Mouse (Mus musculus) stomach, embryonic 16.5 days (tissue): ENCODE data around the gene Ccl8. TPM values are rescaled to one million over a fixed set of nuclear protein-coding genes. Genes with fewer than 3 reads are reported as not detected.

Experiments used
- ATAC-seq: fragments of 200-750 bp; cut with Nextera tagmentation; 2 replicates; pipeline ENCODE4 v1.8.0; 2017; ENCODE audit warnings: moderate number of reproducible peaks, moderate TSS enrichment; ENCODE audit not compliant: insufficient read depth, low FRiP score
- H3K27ac ChIP-seq: fragments of 300-500 bp; sonication (generic); 2 replicates; pipeline ENCODE4 v1.5.1; 2014; ENCODE audit warnings: low read length
- H3K27me3 ChIP-seq: fragments of 300-500 bp; sonication (generic); 2 replicates; pipeline ENCODE4 v1.6.1; 2014; ENCODE audit warnings: low read length, control low read depth, mixed read lengths; ENCODE audit not compliant: control insufficient read depth, insufficient read depth
- H3K36me3 ChIP-seq: fragments of 300-500 bp; sonication (generic); 2 replicates; pipeline ENCODE4 v1.6.1; 2014; ENCODE audit warnings: low read length; ENCODE audit not compliant: control insufficient read depth, insufficient read depth
- H3K4me1 ChIP-seq: fragments of 300-500 bp; sonication (generic); 2 replicates; pipeline ENCODE4 v1.6.1; 2014; ENCODE audit warnings: low read length, control low read depth, mixed read lengths; ENCODE audit not compliant: control insufficient read depth, insufficient read depth
- H3K4me2 ChIP-seq: fragments of 300-500 bp; sonication (generic); 2 replicates; pipeline ENCODE4 v1.6.1; 2014; ENCODE audit warnings: low read depth, low read length, mixed read lengths
- H3K4me3 ChIP-seq: fragments of 300-500 bp; sonication (generic); replicated peaks from 2 replicates; pipeline ENCODE4 v1.5.1; 2014; ENCODE audit warnings: mild to moderate bottlenecking, low read length
- H3K9ac ChIP-seq: fragments of 300-500 bp; sonication (generic); 2 replicates; pipeline ENCODE4 v1.6.1; 2014; ENCODE audit warnings: low read length
- H3K9me3 ChIP-seq: fragments of 300-500 bp; sonication (generic); replicated peaks from 2 replicates; pipeline ENCODE4 v1.6.1; 2016; ENCODE audit warnings: low read length, control low read depth; ENCODE audit not compliant: control insufficient read depth
- WGBS: fragments of 180-500 bp; shearing (Covaris S2); extraction: QIAGEN DNeasy Blood & Tissue Kit; methylation state at CpG from one replicate; pipeline ENCODE4 v1.1.7; 2014; 5-methylcytosine and 5-hydroxymethylcytosine counted together
- polyA plus RNA-seq: library from polyadenylated mRNA; unstranded; fragments of >200 nt; fragmentation: Nextera tagmentation; extraction: Ambion mirVana; gene quantifications from 2 replicates; pipeline ENCODE4 v1.2.1, GENCODE M21; 2015

Gene Ccl8
- polyA plus RNA-seq, 1 experiment from 2014 or later: not detected

DNA sequence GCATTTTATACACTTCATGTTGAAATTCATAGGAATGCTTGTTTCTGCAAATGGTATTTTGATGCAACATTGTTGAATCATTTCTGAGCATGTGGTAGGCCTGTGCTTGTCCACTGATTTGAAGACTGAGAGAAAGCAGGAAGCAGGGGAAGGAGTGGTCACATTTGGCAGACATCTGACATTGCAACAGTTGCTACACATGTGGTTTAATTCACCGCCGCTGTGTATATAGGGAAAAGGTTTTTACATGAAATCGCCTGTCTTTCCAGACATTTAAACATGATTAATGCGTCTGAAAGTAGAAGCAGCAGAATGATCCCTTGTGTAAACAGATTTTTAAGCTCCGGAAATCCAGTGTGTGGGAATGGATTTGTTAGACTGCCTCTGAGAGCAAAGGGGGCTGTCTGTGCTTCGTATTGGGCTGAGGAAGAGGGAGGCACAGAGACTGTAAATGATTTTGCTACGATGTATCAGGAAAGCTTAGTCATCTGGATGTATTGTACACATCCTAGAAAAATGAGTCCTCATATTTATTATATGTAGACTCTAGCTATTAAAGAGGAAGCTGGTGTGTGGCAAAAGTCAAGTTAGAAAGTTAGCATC is 24.6 kb downstream of the Ccl8 start:
- peak overlapping the region; percentile 65 for H3K27ac ChIP-seq

DNA sequence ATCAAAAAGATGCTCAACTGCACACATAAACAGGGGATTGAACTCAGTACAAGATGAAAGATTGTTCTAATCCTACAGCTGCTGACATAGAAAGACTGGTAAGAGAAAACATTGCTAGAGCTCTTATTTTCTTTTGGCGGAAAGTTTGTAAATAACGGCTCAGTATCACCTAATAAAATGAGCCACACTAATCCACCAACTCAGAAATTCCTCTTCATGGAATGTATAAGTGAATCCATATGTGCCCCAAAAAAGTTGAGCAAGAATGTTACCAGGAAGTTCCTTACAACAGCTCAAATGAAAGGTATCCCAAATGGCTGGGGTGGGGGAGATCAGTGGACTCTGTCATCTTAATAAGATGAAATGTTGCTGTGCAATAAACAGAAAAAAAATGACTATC is 44.1 kb downstream of the Ccl8 start:
- H3K4me3 ChIP-seq: no peak overlapping the region
- no peak overlapping the region for H3K4me2 ChIP-seq
- no peak for ATAC-seq
- no peak overlapping the region for H3K9ac ChIP-seq
- no peaks in the 10 kb centered on the region for H3K9me3 ChIP-seq
- WGBS: 88% methylated on average over 2 of the region's 2 CpGs
- H3K4me1 ChIP-seq: no peaks in the 10 kb centered on the region
- no peaks in the 10 kb centered on the region for H3K36me3 ChIP-seq
- no peak overlapping the region for H3K27ac ChIP-seq
- H3K27me3 ChIP-seq: no peaks in the 10 kb centered on the region

More for the DNA sequence above, 24.6 kb downstream of the Ccl8 start:
- Histone ChIP-seq H3K4me3 (no peak overlapping the region), H3K9me3 (no peaks in the 10 kb centered on the region), H3K4me1 (0 out of 2 replicates have a peak, but pooled peaks cover 4% of the 10 kb centered on the region), H3K36me3 (no peaks in the 10 kb centered on the region), H3K4me2 (no peak overlapping the region), H3K9ac (no peak overlapping the region), H3K27me3 (peaks cover 4% of the 10 kb centered on the region; the same call in 1 of the 2 replicates)
- ATAC-seq: peak; percentile 93
- WGBS: 16% methylated on average over 7 of the region's 7 CpGs

- H3K27ac ChIP-seq: no peak overlapping the region
- H3K9ac ChIP-seq: no peak overlapping the region
- no peak overlapping the region for H3K4me2 ChIP-seq
- 67% methylated on average over 8 of the region's 8 CpGs for WGBS
- ATAC-seq: no peak
- H3K36me3 ChIP-seq: no peaks in the 10 kb centered on the region
- no peaks in the 10 kb centered on the region for H3K27me3 ChIP-seq
- no peaks in the 10 kb centered on the region for H3K9me3 ChIP-seq
- no peaks in the 10 kb centered on the region for H3K4me1 ChIP-seq
- H3K4me3 ChIP-seq: no peak overlapping the region
Observed at GRCm38 (mm10) chr11:82163285-82163684, 48.3 kb downstream of the Ccl8 start.

Other genes with a start within 250 kb of the Ccl8 start
- 0.22 and 0.27 TPM in 2 replicates for gene Asic2, start 146.7 kb upstream of the Ccl8 start, polyA plus RNA-seq
- gene Ccl2, start 79.6 kb upstream of the Ccl8 start, polyA plus RNA-seq: 4.5 and 4.8 TPM in 2 replicates
- not detected in 2 replicates for gene Gm17268, start 76.6 kb upstream of the Ccl8 start, polyA plus RNA-seq
- 1.7 and 1.8 TPM in 2 replicates for gene Ccl7, start 69.5 kb upstream of the Ccl8 start, polyA plus RNA-seq
- gene Ccl11, start 57.4 kb upstream of the Ccl8 start, polyA plus RNA-seq: 87.0 and 102 TPM in 2 replicates
- gene Ccl12, start 13.3 kb upstream of the Ccl8 start, polyA plus RNA-seq: 1.7 and 3.3 TPM in 2 replicates
- gene Ccl1, start 190.5 kb downstream of the Ccl8 start, polyA plus RNA-seq: not detected in 2 replicates